Mouse (Mus musculus): ENCODE data around the gene Fkbpl. TPM values are rescaled to one million over a fixed set of nuclear protein-coding genes. Genes with fewer than 3 reads are reported as not detected.

Gene Fkbpl
- polyA plus RNA-seq, 1 experiment = 0.48 TPM

DNA sequence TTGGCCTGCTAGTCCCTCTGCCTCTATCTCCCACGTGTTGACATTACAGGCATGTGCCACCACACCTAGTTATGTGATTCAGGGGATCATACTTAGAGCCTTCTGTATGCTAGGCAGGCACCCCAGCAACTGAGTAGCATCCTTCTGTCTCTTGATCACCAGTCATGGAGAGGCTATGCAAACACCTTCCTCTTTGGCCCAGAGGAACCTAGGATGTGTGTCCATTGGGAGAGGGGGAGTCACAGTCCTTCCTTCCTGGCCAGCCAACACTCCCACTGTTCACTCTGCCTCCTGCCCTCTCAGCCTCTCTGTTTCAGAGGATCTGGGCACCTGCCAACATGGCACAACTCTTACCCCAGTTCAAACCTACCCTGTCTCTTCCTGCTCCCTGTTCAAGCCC is 19.0 kb downstream of the Fkbpl start:
- Histone ChIP-seq H3K27me3 (ENCODE audit: control insufficient read depth) (peaks cover 45% of the 10 kb centered on the region), H3K36me3 (ENCODE audit: control insufficient read depth) (no peaks in the 10 kb centered on the region), H3K9me3 (ENCODE audit: control insufficient read depth, low read length) (no peaks in the 10 kb centered on the region), H3K4me3 (replicated peaks) (no peak overlapping the region), H3K4me1 (ENCODE audit: control insufficient read depth) (peaks cover 10% of the 10 kb centered on the region)
- TF ChIP-seq GATA1 (IDR thresholded peaks at IDR 0.05; ENCODE audit: low read length) (no peak), TAL1 (IDR thresholded peaks at IDR 0.05; ENCODE audit: low read length) (no peak)

- Histone ChIP-seq H3K27me3 (ENCODE audit: control insufficient read depth) (peaks cover 38% of the 10 kb centered on the region), H3K9me3 (ENCODE audit: control insufficient read depth, low read length) (no peaks in the 10 kb centered on the region), H3K36me3 (ENCODE audit: control insufficient read depth) (no peaks in the 10 kb centered on the region), H3K4me1 (ENCODE audit: control insufficient read depth) (peaks cover 10% of the 10 kb centered on the region), H3K4me3 (replicated peaks) (no peak overlapping the region)
- TF ChIP-seq GATA1 (IDR thresholded peaks at IDR 0.05; ENCODE audit: low read length) (no peak), TAL1 (IDR thresholded peaks at IDR 0.05; ENCODE audit: low read length) (no peak)
These were observed 19.9 kb downstream of the Fkbpl start for GRCm38 (mm10) chr17:34664472-34664871.

GRCm38 (mm10) chr17:34670235-34670634 is 25.7 kb downstream of the Fkbpl start, which contains the start of gene Tnxb:
Gene Tnxb (plus strand): TSS chr17:34670535.
- TF ChIP-seq TAL1 (IDR thresholded peaks at IDR 0.05; ENCODE audit: low read length) (no peak), GATA1 (IDR thresholded peaks at IDR 0.05; ENCODE audit: low read length) (no peak)
- no peaks in the 10 kb centered on the region for H3K36me3 ChIP-seq (ENCODE audit: control insufficient read depth)
- peaks cover 11% of the 10 kb centered on the region; the same call in 1 of the 2 replicates for H3K9me3 ChIP-seq (ENCODE audit: control insufficient read depth, low read length)
- peaks cover 52% of the 10 kb centered on the region for H3K27me3 ChIP-seq (ENCODE audit: control insufficient read depth)
- H3K4me3 ChIP-seq (replicated peaks) = no peak within 1 kb of the TSS
- H3K4me1 ChIP-seq (ENCODE audit: control insufficient read depth) = peaks cover under 1% of the 10 kb centered on the region; the same call in 1 of the 2 replicates

- TF ChIP-seq TAL1 (IDR thresholded peaks at IDR 0.05; ENCODE audit: low read length) = no peak
- peaks cover 11% of the 10 kb centered on the region; the same call in 1 of the 2 replicates for H3K9me3 ChIP-seq (ENCODE audit: control insufficient read depth, low read length)
- peaks cover 2% of the 10 kb centered on the region; the same call in 1 of the 2 replicates for H3K4me1 ChIP-seq (ENCODE audit: control insufficient read depth)
- H3K36me3 ChIP-seq (ENCODE audit: control insufficient read depth) = no peaks in the 10 kb centered on the region
- no peak overlapping the region for H3K4me3 ChIP-seq (replicated peaks)
- peaks cover 54% of the 10 kb centered on the region for H3K27me3 ChIP-seq (ENCODE audit: control insufficient read depth)
These were observed 26.8 kb downstream of the Fkbpl start for GRCm38 (mm10) chr17:34671151-34672066.

GRCm38 (mm10) chr17:34672246-34672792 is 27.8 kb downstream of the Fkbpl start:
- H3K9me3 ChIP-seq (ENCODE audit: control insufficient read depth, low read length) = peaks cover 11% of the 10 kb centered on the region; the same call in 1 of the 2 replicates
- peaks cover 2% of the 10 kb centered on the region; the same call in 1 of the 2 replicates for H3K4me1 ChIP-seq (ENCODE audit: control insufficient read depth)
- peaks cover 58% of the 10 kb centered on the region for H3K27me3 ChIP-seq (ENCODE audit: control insufficient read depth)
- no peaks in the 10 kb centered on the region for H3K36me3 ChIP-seq (ENCODE audit: control insufficient read depth)
- TF ChIP-seq GATA1 (IDR thresholded peaks at IDR 0.05; ENCODE audit: low read length) (no peak), TAL1 (IDR thresholded peaks at IDR 0.05; ENCODE audit: low read length) (no peak)
- no peak overlapping the region for H3K4me3 ChIP-seq (replicated peaks)

DNA sequence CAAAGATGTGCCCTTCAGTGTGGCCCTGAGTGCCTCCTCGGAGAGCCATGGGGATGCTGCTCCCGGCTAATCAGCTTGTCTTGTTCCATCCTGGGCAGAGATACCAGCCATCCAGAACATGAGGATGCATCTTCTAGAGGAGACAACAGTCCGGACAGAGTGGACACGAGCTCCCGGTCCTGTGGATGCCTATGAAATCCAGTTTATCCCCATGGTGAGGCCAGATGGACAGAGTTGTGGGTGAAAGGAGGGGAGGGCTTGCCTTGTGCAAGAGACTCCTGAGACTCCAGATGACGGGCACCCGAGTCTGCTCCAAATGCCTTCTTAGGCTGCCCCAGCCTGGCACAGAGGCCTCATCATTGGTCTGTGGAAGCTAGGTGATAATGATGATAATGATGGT is 28.6 kb downstream of the Fkbpl start:
- no peaks in the 10 kb centered on the region for H3K36me3 ChIP-seq (ENCODE audit: control insufficient read depth)
- peaks cover 2% of the 10 kb centered on the region; the same call in 1 of the 2 replicates for H3K4me1 ChIP-seq (ENCODE audit: control insufficient read depth)
- peaks cover 11% of the 10 kb centered on the region; the same call in 1 of the 2 replicates for H3K9me3 ChIP-seq (ENCODE audit: control insufficient read depth, low read length)
- TF ChIP-seq GATA1 (IDR thresholded peaks at IDR 0.05; ENCODE audit: low read length) (no peak), TAL1 (IDR thresholded peaks at IDR 0.05; ENCODE audit: low read length) (no peak)
- peaks cover 58% of the 10 kb centered on the region for H3K27me3 ChIP-seq (ENCODE audit: control insufficient read depth)
- H3K4me3 ChIP-seq (replicated peaks) = no peak overlapping the region

DNA sequence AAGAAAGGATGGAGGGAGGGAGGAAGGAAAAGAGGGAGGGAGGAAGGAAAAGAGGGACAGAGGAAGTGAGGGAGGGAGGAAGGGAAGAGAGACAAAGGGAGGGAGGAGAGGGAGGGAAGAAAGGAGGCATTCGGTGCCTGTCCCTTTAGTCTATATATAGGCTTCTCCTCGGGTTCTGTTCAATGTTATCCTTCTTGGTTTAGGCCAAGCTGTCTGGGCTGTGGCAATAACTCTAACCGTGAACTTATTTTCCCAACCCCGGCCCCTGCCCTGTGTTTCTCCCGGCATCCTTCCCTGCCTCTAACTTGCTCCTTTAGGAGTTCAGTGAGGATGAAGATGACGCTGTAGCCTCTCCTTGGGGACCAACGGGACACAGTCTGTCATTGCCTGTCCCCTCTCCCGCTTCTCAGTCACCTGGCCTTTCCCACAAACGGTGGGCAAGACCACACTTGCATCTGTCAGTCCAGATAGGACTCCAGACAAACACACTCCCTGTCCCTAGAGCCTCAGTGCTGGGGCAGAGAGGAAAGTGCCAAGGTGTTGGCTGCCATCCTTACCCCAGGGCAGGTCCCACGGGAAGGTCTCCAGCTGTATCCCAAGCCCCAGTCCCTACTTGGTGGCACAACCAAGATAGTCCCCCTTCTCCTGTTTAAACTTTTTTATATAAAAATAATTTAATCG is 30.1 kb downstream of the Fkbpl start:
- Histone ChIP-seq H3K27me3 (ENCODE audit: control insufficient read depth) (peaks cover 65% of the 10 kb centered on the region), H3K9me3 (ENCODE audit: control insufficient read depth, low read length) (peaks cover 11% of the 10 kb centered on the region; the same call in 1 of the 2 replicates), H3K36me3 (ENCODE audit: control insufficient read depth) (no peaks in the 10 kb centered on the region), H3K4me1 (ENCODE audit: control insufficient read depth) (peaks cover 2% of the 10 kb centered on the region; the same call in 1 of the 2 replicates), H3K4me3 (replicated peaks) (no peak overlapping the region)
- TF ChIP-seq GATA1 (IDR thresholded peaks at IDR 0.05; ENCODE audit: low read length) = no peak
- TF ChIP-seq TAL1 (IDR thresholded peaks at IDR 0.05; ENCODE audit: low read length) = no peak

DNA sequence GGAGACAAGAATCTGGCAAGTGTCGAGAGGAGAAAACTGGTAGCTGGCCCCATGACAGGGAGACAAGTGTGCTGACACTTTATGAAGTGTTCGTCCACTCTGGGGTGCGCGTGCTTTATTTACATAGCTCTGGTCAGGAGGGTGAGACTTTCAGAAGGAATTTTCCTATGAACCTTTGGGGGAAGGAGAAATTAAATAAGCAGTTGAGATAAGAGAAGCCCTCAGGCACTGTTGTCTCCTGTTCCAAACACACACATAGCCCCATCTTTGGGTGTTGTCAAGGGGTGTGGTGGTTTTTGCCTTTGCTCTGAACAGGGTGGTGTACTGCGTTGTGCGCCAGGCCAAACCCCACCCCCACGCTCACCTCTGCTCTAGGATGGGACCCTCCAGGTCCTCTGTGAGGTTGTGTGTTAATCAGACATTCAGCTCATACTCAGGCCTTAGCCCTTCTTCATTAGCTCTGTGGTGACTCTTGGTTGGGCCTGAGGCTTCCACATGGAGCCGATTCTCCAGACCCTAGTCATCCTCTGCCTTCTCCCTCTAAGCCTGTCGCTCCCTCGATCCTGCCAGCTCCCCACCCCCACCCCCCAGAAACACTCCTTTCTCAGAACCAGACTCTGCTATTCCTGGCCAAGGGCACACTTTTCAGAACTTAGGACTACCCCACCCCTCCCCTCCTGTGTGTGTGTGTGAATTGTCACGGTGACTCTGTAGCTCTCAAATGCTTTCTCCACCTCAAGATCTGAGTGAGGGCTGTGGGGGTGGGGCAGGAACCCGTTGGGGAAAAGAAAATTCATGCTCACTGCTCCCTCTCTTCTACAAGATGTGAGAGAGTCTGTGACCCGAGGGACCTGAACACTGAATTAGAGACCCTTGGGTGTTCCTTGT is 30.9 kb downstream of the Fkbpl start:
- Histone ChIP-seq H3K4me1 (ENCODE audit: control insufficient read depth) (peaks cover 2% of the 10 kb centered on the region; the same call in 1 of the 2 replicates), H3K36me3 (ENCODE audit: control insufficient read depth) (no peaks in the 10 kb centered on the region), H3K27me3 (ENCODE audit: control insufficient read depth) (peaks cover 64% of the 10 kb centered on the region), H3K9me3 (ENCODE audit: control insufficient read depth, low read length) (peaks cover 11% of the 10 kb centered on the region; the same call in 1 of the 2 replicates), H3K4me3 (replicated peaks) (no peak overlapping the region)
- TF ChIP-seq TAL1 (IDR thresholded peaks at IDR 0.05; ENCODE audit: low read length) (no peak), GATA1 (IDR thresholded peaks at IDR 0.05; ENCODE audit: low read length) (no peak)
